Mouse (Mus musculus): ENCODE results near the gene Rab6b. TPM values are rescaled to one million over a fixed set of nuclear protein-coding genes. Genes with fewer than 3 reads are reported as not detected.

Rab6b gene
- total RNA-seq (2015) (0.84 and 1.2 TPM in 2 replicates), total RNA-seq (2017) (0.15 and 0.41 TPM in 2 replicates)

- ATAC-seq (ENCODE audit: poor library complexity, severe bottlenecking): peak; percentile 50
Measured at GRCm38 (mm10) chr9:103111621-103112470, at the start of gene Rab6b. Rab6b (plus strand) TSS chr9:103111787.

- ATAC-seq (ENCODE audit: poor library complexity, severe bottlenecking): no peak
Measured at GRCm38 (mm10) chr9:103063591-103063990, 48.0 kb upstream of the Rab6b start.

GRCm38 (mm10) chr9:103066845-103067244, 44.7 kb upstream of the Rab6b start:
- ATAC-seq (ENCODE audit: poor library complexity, severe bottlenecking): no peak

GRCm38 (mm10) chr9:103067651-103068050, 43.9 kb upstream of the Rab6b start:
- ATAC-seq (ENCODE audit: poor library complexity, severe bottlenecking): no peak

- ATAC-seq (ENCODE audit: poor library complexity, severe bottlenecking): no peak
Measured at GRCm38 (mm10) chr9:103068769-103069168, 42.8 kb upstream of the Rab6b start.

GRCm38 (mm10) chr9:103071541-103072203, 39.9 kb upstream of the Rab6b start:
- ATAC-seq (ENCODE audit: poor library complexity, severe bottlenecking): no peak

GRCm38 (mm10) chr9:103072204-103072599, 39.4 kb upstream of the Rab6b start:
- ATAC-seq (ENCODE audit: poor library complexity, severe bottlenecking): no peak

- ATAC-seq (ENCODE audit: poor library complexity, severe bottlenecking): no peak
Measured at GRCm38 (mm10) chr9:103072926-103073515, 38.6 kb upstream of the Rab6b start.

- ATAC-seq (ENCODE audit: poor library complexity, severe bottlenecking): no peak
Measured at GRCm38 (mm10) chr9:103076836-103077531, 34.6 kb upstream of the Rab6b start.

- ATAC-seq (ENCODE audit: poor library complexity, severe bottlenecking): no peak
Measured at GRCm38 (mm10) chr9:103078194-103078691, 33.3 kb upstream of the Rab6b start.

- ATAC-seq (ENCODE audit: poor library complexity, severe bottlenecking): no peak
Measured at GRCm38 (mm10) chr9:103080211-103080610, 31.4 kb upstream of the Rab6b start.

GRCm38 (mm10) chr9:103082246-103082975, 29.2 kb upstream of the Rab6b start:
- no peak for ATAC-seq (ENCODE audit: poor library complexity, severe bottlenecking)

- no peak for ATAC-seq (ENCODE audit: poor library complexity, severe bottlenecking)
Measured at GRCm38 (mm10) chr9:103083405-103083804, 28.2 kb upstream of the Rab6b start.

GRCm38 (mm10) chr9:103086736-103087135, 24.9 kb upstream of the Rab6b start:
- ATAC-seq (ENCODE audit: poor library complexity, severe bottlenecking): no peak

GRCm38 (mm10) chr9:103087301-103087700, 24.3 kb upstream of the Rab6b start:
- no peak for ATAC-seq (ENCODE audit: poor library complexity, severe bottlenecking)

- no peak for ATAC-seq (ENCODE audit: poor library complexity, severe bottlenecking)
Measured at GRCm38 (mm10) chr9:103088661-103089060, 22.9 kb upstream of the Rab6b start.

- no peak for ATAC-seq (ENCODE audit: poor library complexity, severe bottlenecking)
Measured at GRCm38 (mm10) chr9:103090116-103090875, 21.3 kb upstream of the Rab6b start.

GRCm38 (mm10) chr9:103091039-103091883, 20.3 kb upstream of the Rab6b start:
- no peak for ATAC-seq (ENCODE audit: poor library complexity, severe bottlenecking)

- ATAC-seq (ENCODE audit: poor library complexity, severe bottlenecking): peak; percentile 100
Measured at GRCm38 (mm10) chr9:103092248-103092647, 19.3 kb upstream of the Rab6b start.

Measured in megakaryocyte, adult 5-6 weeks (primary cell).